Mouse (Mus musculus): ENCODE results near the gene Agpat3.

Agpat3 gene

GRCm38 (mm10) chr10:78293576-78293975 lies 58.7 kb downstream of the Agpat3 start:
- peak; percentile 56 for DNase-seq

GRCm38 (mm10) chr10:78292381-78292780 lies 59.9 kb downstream of the Agpat3 start:
- no peak for DNase-seq

GRCm38 (mm10) chr10:78290730-78291535 lies 61.4 kb downstream of the Agpat3 start:
- no peak for DNase-seq

GRCm38 (mm10) chr10:78288896-78289295 lies 63.4 kb downstream of the Agpat3 start:
- DNase-seq, result no peak

- no peak for DNase-seq
These were observed 64.2 kb downstream of the Agpat3 start for GRCm38 (mm10) chr10:78288135-78288534.

- peak; percentile 57 for DNase-seq
These were observed 64.7 kb downstream of the Agpat3 start for GRCm38 (mm10) chr10:78287465-78288132.

GRCm38 (mm10) chr10:78285959-78286358 lies 66.3 kb downstream of the Agpat3 start:
- DNase-seq, result no peak

- no peak for DNase-seq
These were observed 66.9 kb downstream of the Agpat3 start for GRCm38 (mm10) chr10:78285409-78285808.

GRCm38 (mm10) chr10:78284812-78285211 lies 67.5 kb downstream of the Agpat3 start:
- DNase-seq, result no peak

- no peak for DNase-seq
These were observed 69.9 kb downstream of the Agpat3 start for GRCm38 (mm10) chr10:78282411-78282810.

GRCm38 (mm10) chr10:78280486-78280885 lies 71.8 kb downstream of the Agpat3 start:
- peak; percentile 59 for DNase-seq

- DNase-seq, result peak; percentile 56
These were observed 73.1 kb downstream of the Agpat3 start for GRCm38 (mm10) chr10:78279210-78279609.

- no peak for DNase-seq
These were observed 74.5 kb downstream of the Agpat3 start for GRCm38 (mm10) chr10:78277835-78278234.

GRCm38 (mm10) chr10:78276242-78276641 lies 76.0 kb downstream of the Agpat3 start:
- no peak for DNase-seq

GRCm38 (mm10) chr10:78272932-78273331 lies 79.4 kb downstream of the Agpat3 start:
- DNase-seq, result no peak

- DNase-seq, result no peak
These were observed 86.4 kb downstream of the Agpat3 start for GRCm38 (mm10) chr10:78265881-78266280.

GRCm38 (mm10) chr10:78264735-78265134 lies 87.6 kb downstream of the Agpat3 start:
- DNase-seq, result no peak

- no peak for DNase-seq
These were observed 91.2 kb downstream of the Agpat3 start for GRCm38 (mm10) chr10:78260916-78261650.

- no peak for DNase-seq
These were observed 92.0 kb downstream of the Agpat3 start for GRCm38 (mm10) chr10:78260322-78260721.

- DNase-seq, result no peak
These were observed 92.6 kb downstream of the Agpat3 start for GRCm38 (mm10) chr10:78259702-78260101.

GRCm38 (mm10) chr10:78259230-78259629 lies 93.1 kb downstream of the Agpat3 start:
- no peak for DNase-seq

- DNase-seq, result no peak
These were observed 94.1 kb downstream of the Agpat3 start for GRCm38 (mm10) chr10:78258142-78258675.

- DNase-seq, result peak; percentile 65
These were observed 96.6 kb downstream of the Agpat3 start for GRCm38 (mm10) chr10:78255646-78256059.

All from kidney, adult 18-20 months (tissue).